Mouse (Mus musculus) C2C12 (cell line): Measurements from ENCODE around the gene Atg9b.

Experiments used
- CEBPB ChIP-seq: IDR thresholded peaks from one replicate; pipeline ENCODE4 v1.6.1; 2011; ENCODE audit warnings: low read depth, mild to moderate bottlenecking, control low read depth, moderate library complexity
- CTCF ChIP-seq: IDR thresholded peaks from one replicate; pipeline ENCODE4 v1.5.1; 2011; ENCODE audit not compliant: control insufficient read depth, insufficient read depth, insufficient read length
- MAX ChIP-seq: IDR thresholded peaks from one replicate; pipeline ENCODE4 v1.6.1; 2011; ENCODE audit warnings: mild to moderate bottlenecking, control low read depth
- USF1 ChIP-seq: IDR thresholded peaks from one replicate; pipeline ENCODE4 v1.6.1; 2011; ENCODE audit warnings: low read depth, mild to moderate bottlenecking, control low read depth, moderate library complexity

GRCm38 (mm10) chr5:24342966-24343365 is 49.0 kb downstream of the Atg9b start:
- TF ChIP-seq USF1 (no peak), CTCF (no peak), CEBPB (no peak), MAX (no peak)
